Comparison of ENCODE assay signal across 21 mouse cellular contexts in the genomic region with DNA sequence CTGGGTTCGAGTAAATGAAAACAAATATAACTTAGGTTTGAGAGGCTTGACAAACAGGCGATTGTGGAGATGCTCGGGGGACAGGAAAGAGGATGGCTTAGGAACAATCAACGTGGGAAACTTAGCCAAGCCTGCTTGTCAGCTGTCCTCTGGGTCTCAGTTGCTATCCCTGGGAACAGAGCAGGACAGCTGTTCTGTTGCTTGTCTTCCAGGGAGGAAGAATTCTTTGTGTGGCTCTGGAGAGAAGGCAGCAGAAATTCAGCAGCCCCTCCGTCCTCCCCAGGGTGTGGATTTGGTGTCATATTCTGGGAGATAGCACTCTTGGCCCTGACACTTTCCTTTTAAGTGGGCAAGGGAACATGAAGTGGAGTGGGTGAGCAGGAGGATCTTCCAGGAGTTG.
"Had no signal": no experiment of that assay in that cellular context is flagged by ENCODE, and none has a peak within 500 bp of the region (broad histone marks: within the 10 kb centered on the region; RNA-seq: fewer than 3 reads in every experiment).

No protein-coding gene starts in this region.

- DNase-seq: liver, postnatal 0 days; lung, adult 2 months; lung, postnatal 14 days; lung, postnatal 36 days; retina, postnatal 1 day; right cerebral cortex, adult 18-20 months; right cerebral cortex, postnatal 25 days; right cerebral cortex, postnatal 4 days; spleen, adult 18-20 months; thymus, adult 18-20 months; thymus, postnatal 14 days; thymus, postnatal 36 days had no signal

- H3K4me1 ChIP-seq: lung, embryonic 15.5 days; megakaryocyte, embryonic 14.5 days; midbrain, embryonic 13.5 days; midbrain, embryonic 15.5 days; neural tube, embryonic 13.5 days; neural tube, embryonic 15.5 days had no signal

- H3K9ac ChIP-seq: liver, postnatal 0 days; lung, embryonic 15.5 days; midbrain, embryonic 13.5 days; midbrain, embryonic 15.5 days; neural tube, embryonic 13.5 days; neural tube, embryonic 15.5 days had no signal

- H3K9me3 ChIP-seq: lung, embryonic 15.5 days; midbrain, embryonic 13.5 days; midbrain, embryonic 15.5 days; neural tube, embryonic 13.5 days; neural tube, embryonic 15.5 days had no signal

- H3K36me3 ChIP-seq: lung, embryonic 15.5 days; midbrain, embryonic 13.5 days; midbrain, embryonic 15.5 days; neural tube, embryonic 13.5 days; neural tube, embryonic 15.5 days had no signal

- H3K4me3 ChIP-seq: lung, embryonic 15.5 days; megakaryocyte, embryonic 14.5 days; midbrain, embryonic 13.5 days; midbrain, embryonic 15.5 days; neural tube, embryonic 13.5 days; neural tube, embryonic 15.5 days had no signal

- H3K27ac ChIP-seq: lung, embryonic 15.5 days; macrophage; midbrain, embryonic 13.5 days; midbrain, embryonic 15.5 days; neural tube, embryonic 13.5 days; neural tube, embryonic 15.5 days had no signal

- H3K4me2 ChIP-seq: lung, embryonic 15.5 days; midbrain, embryonic 11.5 days; midbrain, embryonic 13.5 days; midbrain, embryonic 15.5 days; neural tube, embryonic 13.5 days; neural tube, embryonic 15.5 days had no signal

- ATAC-seq: liver, postnatal 0 days; lung, postnatal 0 days; midbrain, embryonic 13.5 days; midbrain, embryonic 15.5 days had no signal
